Mouse (Mus musculus) megakaryocyte, embryonic 14.5 days (primary cell): Measurements from ENCODE around the gene Ripor3.

ENCODE experiments used
- FLI1 ChIP-seq: IDR thresholded peaks from 2 replicates; pipeline ENCODE4 v1.6.1; 2012; ENCODE audit warnings: low read length, inconsistent platforms, mixed read lengths
- GATA1 ChIP-seq: IDR thresholded peaks from 3 replicates; pipeline ENCODE4 v1.6.1; 2012; ENCODE audit warnings: mixed read lengths, low read length, inconsistent platforms, borderline replicate concordance

DNA sequence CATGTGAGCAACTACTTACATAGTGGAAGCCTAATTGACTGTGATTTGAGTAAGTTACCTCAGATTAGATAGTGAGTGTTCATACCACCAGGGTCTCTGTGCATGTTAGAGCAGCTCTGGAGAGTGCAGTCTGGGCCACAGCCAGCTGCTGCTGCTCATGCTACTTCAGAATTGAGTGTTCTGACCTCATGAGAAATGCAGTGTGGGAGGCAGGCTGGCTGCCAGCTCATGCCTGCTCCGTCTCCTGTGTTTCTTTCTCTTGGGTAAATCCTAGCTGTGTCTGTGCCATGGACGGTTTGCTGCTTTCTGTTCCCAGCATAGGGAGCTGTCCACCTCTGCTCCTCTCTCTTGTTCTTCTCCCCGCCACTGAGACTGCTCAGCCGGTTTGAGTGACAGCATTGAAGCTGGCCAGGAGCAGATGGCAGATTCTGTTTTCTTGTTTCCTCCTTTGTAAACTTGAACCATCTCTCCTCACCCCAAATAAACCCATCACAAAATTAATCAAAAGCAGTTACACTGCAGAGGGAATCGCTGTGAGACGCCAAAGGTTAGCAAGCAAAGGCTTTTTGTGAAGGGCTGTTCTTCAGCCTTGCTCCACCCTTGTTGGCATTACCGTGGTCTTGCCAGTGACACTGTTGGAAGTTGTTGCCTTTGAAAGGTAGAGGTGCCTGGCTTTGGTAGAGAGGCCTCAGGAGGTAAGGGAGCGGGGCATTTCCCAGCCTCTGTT, 68.1 kb downstream of the Ripor3 start:
- TF ChIP-seq GATA1 (no peak), FLI1 (no peak)
